Mouse (Mus musculus): ENCODE data around the gene Irf2bpl. TPM values are rescaled to one million over a fixed set of nuclear protein-coding genes. Genes with fewer than 3 reads are reported as not detected.

Gene Irf2bpl
- polyA plus RNA-seq, 2 experiments, result 1.4 TPM

- Histone ChIP-seq H3K27ac (peak overlapping the region; percentile 33; the same call in 1 of the 2 replicates), H3K4me3 (ENCODE audit: insufficient read depth in 1 of 2, low read depth in 2 of 2, low read length in 2 of 2) (peak overlapping the region; percentile 14 to 46; a peak in 2 of 4 replicates), H3K27me3 (ENCODE audit: control insufficient read depth, insufficient read depth, low read length) (peaks cover 51% of the 10 kb centered on the region), H3K4me1 (replicated peaks; ENCODE audit: control insufficient read depth in 2 of 2, insufficient read depth in 2 of 2, low read length in 1 of 2) (peaks cover 17 to 37% of the 10 kb centered on the region in 2 experiments), H3K9me3 (ENCODE audit: control insufficient read depth, low read length) (no peaks in the 10 kb centered on the region), H3K9ac (replicated peaks) (no peak overlapping the region; the same call in 1 of the 2 replicates), H3K36me3 (replicated peaks; ENCODE audit: control insufficient read depth, insufficient read depth, low read depth) (no peaks in the 10 kb centered on the region), H3K4me2 (ENCODE audit: low read depth) (peak overlapping the region; percentile 74)
- TF ChIP-seq EP300 (IDR thresholded peaks at IDR 0.05; ENCODE audit: low read depth) (no peak), CTCF (IDR thresholded peaks at IDR 0.05; ENCODE audit: low read depth) (no peak)
- 14% methylated on average over 7 of the region's 7 CpGs for WGBS (ENCODE audit: insufficient replicate concordance)
- DNase-seq (ENCODE audit: low read depth in 3 of 3, low spot score in 3 of 3) (no peak), ATAC-seq (ENCODE audit: insufficient read depth) (no peak)
These were observed 4.6 kb upstream of the Irf2bpl start for GRCm38 (mm10) chr12:86889103-86889644.

GRCm38 (mm10) chr12:86888130-86889069 lies 3.8 kb upstream of the Irf2bpl start:
- Histone ChIP-seq H3K4me2 (ENCODE audit: low read depth) (peak overlapping the region; percentile 74), H3K36me3 (replicated peaks; ENCODE audit: control insufficient read depth, insufficient read depth, low read depth) (no peaks in the 10 kb centered on the region), H3K4me3 (ENCODE audit: insufficient read depth in 1 of 2, low read depth in 2 of 2, low read length in 2 of 2) (peak overlapping the region; percentile 21 to 46), H3K27ac (peak overlapping the region; percentile 57), H3K9me3 (ENCODE audit: control insufficient read depth, low read length) (no peaks in the 10 kb centered on the region), H3K9ac (replicated peaks) (peak overlapping the region; percentile 46), H3K4me1 (replicated peaks; ENCODE audit: control insufficient read depth in 2 of 2, insufficient read depth in 2 of 2, low read length in 1 of 2) (peaks cover 14 to 30% of the 10 kb centered on the region in 2 experiments), H3K27me3 (ENCODE audit: control insufficient read depth, insufficient read depth, low read length) (peaks cover 59% of the 10 kb centered on the region)
- ATAC-seq (ENCODE audit: insufficient read depth) (peak; percentile 26), DNase-seq (ENCODE audit: low read depth in 3 of 3, low spot score in 3 of 3) (no peak)
- WGBS (ENCODE audit: insufficient replicate concordance), result under 1% methylated on average over 45 of the region's 47 CpGs
- TF ChIP-seq CTCF (IDR thresholded peaks at IDR 0.05; ENCODE audit: low read depth), result peak; percentile 37; the same call in 1 of the 2 replicates
- TF ChIP-seq EP300 (IDR thresholded peaks at IDR 0.05; ENCODE audit: low read depth), result no peak

GRCm38 (mm10) chr12:86887381-86888129 lies 3.0 kb upstream of the Irf2bpl start:
- Histone ChIP-seq H3K27me3 (ENCODE audit: control insufficient read depth, insufficient read depth, low read length) (peaks cover 67% of the 10 kb centered on the region), H3K9me3 (ENCODE audit: control insufficient read depth, low read length) (no peaks in the 10 kb centered on the region)

GRCm38 (mm10) chr12:86886446-86886965 lies 1.9 kb upstream of the Irf2bpl start:
- peaks cover 3 to 23% of the 10 kb centered on the region in 2 experiments; a peak in 3 of 4 replicates for H3K4me1 ChIP-seq (replicated peaks; ENCODE audit: control insufficient read depth in 2 of 2, insufficient read depth in 2 of 2, low read length in 1 of 2)
- DNase-seq (ENCODE audit: low read depth in 3 of 3, low spot score in 3 of 3), result no peak
- no peak overlapping the region for H3K4me3 ChIP-seq (ENCODE audit: insufficient read depth in 1 of 2, low read depth in 2 of 2, low read length in 2 of 2)
- H3K4me2 ChIP-seq (ENCODE audit: low read depth), result no peak overlapping the region
- no peak overlapping the region for H3K9ac ChIP-seq (replicated peaks)
- no peak for ATAC-seq (ENCODE audit: insufficient read depth)
- peaks cover 73% of the 10 kb centered on the region for H3K27me3 ChIP-seq (ENCODE audit: control insufficient read depth, insufficient read depth, low read length)
- H3K27ac ChIP-seq, result no peak overlapping the region
- 55% methylated on average over 7 of the region's 7 CpGs for WGBS (ENCODE audit: insufficient replicate concordance)
- no peaks in the 10 kb centered on the region for H3K9me3 ChIP-seq (ENCODE audit: control insufficient read depth, low read length)
- no peaks in the 10 kb centered on the region for H3K36me3 ChIP-seq (replicated peaks; ENCODE audit: control insufficient read depth, insufficient read depth, low read depth)
- TF ChIP-seq CTCF (IDR thresholded peaks at IDR 0.05; ENCODE audit: low read depth), result no peak
- TF ChIP-seq EP300 (IDR thresholded peaks at IDR 0.05; ENCODE audit: low read depth), result no peak

More at GRCm38 (mm10) chr12:86887381-86888129, 3.0 kb upstream of the Irf2bpl start:
- H3K9ac ChIP-seq (replicated peaks), result no peak overlapping the region
- 36% methylated on average over 14 of the region's 14 CpGs for WGBS (ENCODE audit: insufficient replicate concordance)
- H3K36me3 ChIP-seq (replicated peaks; ENCODE audit: control insufficient read depth, insufficient read depth, low read depth), result no peaks in the 10 kb centered on the region
- ATAC-seq (ENCODE audit: insufficient read depth) (no peak), DNase-seq (ENCODE audit: low read depth in 3 of 3, low spot score in 3 of 3) (no peak)
- H3K4me2 ChIP-seq (ENCODE audit: low read depth), result peak overlapping the region; percentile 74
- H3K4me1 ChIP-seq (replicated peaks; ENCODE audit: control insufficient read depth in 2 of 2, insufficient read depth in 2 of 2, low read length in 1 of 2), result peaks cover 7 to 23% of the 10 kb centered on the region in 2 experiments
- TF ChIP-seq EP300 (IDR thresholded peaks at IDR 0.05; ENCODE audit: low read depth) (no peak), CTCF (IDR thresholded peaks at IDR 0.05; ENCODE audit: low read depth) (no peak)
- peak overlapping the region; percentile 57; the same call in 1 of the 2 replicates for H3K27ac ChIP-seq
- H3K4me3 ChIP-seq (ENCODE audit: insufficient read depth in 1 of 2, low read depth in 2 of 2, low read length in 2 of 2), result no peak overlapping the region

All from liver, embryonic 14.5 days (tissue).